Mouse (Mus musculus) megakaryocyte, embryonic 14.5 days (primary cell): ENCODE measurements around the gene Bak1.

Experiments used
- FLI1 ChIP-seq: IDR thresholded peaks from 2 replicates; pipeline ENCODE4 v1.6.1; 2012; ENCODE audit warnings: low read length, inconsistent platforms, mixed read lengths
- GATA1 ChIP-seq: IDR thresholded peaks from 3 replicates; pipeline ENCODE4 v1.6.1; 2012; ENCODE audit warnings: mixed read lengths, low read length, inconsistent platforms, borderline replicate concordance

GRCm38 (mm10) chr17:27050853-27051252 is 22.0 kb upstream of the Bak1 start:
- TF ChIP-seq GATA1 (no peak), FLI1 (no peak)
